Mouse (Mus musculus): ENCODE results near the gene Fancd2.

DNA sequence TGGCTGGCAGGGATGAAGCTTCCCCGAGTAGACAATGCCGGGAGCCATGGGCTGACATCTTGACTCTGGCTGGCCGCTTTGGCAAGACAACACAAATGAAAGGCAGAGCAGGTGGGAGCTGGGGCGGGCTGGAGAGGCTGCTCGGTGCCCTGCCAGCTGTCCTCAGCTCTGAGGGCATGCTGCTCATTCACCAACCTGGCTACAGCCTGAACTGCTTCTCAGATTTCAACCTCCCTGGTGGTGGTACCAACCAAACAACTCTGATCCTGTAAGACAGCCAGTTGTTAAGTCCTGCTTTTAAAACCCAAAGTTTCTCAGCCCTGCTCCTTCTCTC is 22.6 kb upstream of the Fancd2 start:
- TF ChIP-seq CTCF (IDR thresholded peaks at IDR 0.05; ENCODE audit: low read depth, low read length) (no peak), POLR2A (IDR thresholded peaks at IDR 0.05; ENCODE audit: extremely low read depth, insufficient read depth, low read length) (no peak)

Measured in liver, adult 2 months (tissue).